Mouse (Mus musculus): Measurements from ENCODE around the gene Paqr6.

DNA sequence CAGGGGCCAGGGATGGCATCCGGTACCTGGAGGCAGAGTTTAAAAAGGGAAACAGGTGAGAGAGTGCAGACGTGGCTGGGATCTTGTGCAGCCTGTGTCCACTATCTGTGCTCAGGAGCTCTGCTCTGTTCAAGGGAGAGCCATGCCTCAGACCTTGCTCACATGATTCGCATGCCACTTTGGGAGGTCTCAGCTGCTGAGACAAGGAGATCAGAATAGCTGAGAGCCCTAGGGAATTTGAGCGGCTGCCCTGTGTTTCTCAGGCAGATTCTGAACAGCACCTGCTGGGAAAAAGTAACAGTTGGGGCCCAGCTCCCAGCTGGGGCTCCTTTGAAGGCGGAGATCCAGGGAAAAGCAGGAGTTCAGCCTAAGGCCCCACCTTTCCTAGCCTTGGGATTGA, 4.8 kb upstream of the Paqr6 start:
- no peak for TF ChIP-seq CTCF (IDR thresholded peaks at IDR 0.05; ENCODE audit: low read depth, low read length)
- no peak for TF ChIP-seq POLR2A (IDR thresholded peaks at IDR 0.05; ENCODE audit: borderline replicate concordance, low read depth, low read length)

All from bone marrow macrophage, adult 2 months (primary cell).